Mouse (Mus musculus): ENCODE measurements at regions not wholly inside any gene's neighbourhood (a gene's known extent, or its start where the extent isn't known, plus 50 kb on each side); places are given as distances from the start of the nearest gene placed in this dataset.

DNA sequence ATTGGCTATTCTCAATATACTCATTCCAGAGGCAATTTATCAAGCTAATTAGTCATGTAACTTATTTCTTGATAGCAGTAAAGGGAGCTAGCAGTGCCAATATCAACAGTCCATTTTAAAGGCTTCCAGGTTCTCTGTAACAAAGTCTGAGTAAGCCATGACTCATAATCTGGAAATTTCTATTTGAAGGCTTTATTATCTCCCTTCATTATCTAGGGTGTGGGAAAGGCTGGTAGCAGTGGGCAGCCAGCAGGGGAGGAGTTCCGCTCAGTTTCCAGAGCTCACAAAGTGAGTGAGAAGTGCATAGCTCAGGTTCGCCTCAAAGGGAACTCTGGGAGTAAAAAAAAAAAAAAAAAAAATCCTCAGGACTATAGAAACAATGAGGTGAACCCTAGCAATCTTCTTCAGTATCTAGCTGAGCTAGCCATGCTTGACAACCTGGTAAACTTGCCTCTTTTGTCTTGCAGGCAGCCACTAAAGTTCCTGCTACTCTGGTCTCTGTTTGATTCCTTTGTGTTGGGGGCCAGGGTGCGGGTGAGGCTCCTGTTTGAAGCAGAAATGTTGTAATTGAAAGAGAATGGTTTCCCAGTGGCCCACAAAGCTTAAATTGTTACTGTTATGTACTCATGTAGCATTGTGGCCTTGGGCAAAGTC is 68.7 kb upstream of the Itprid2 start:
- TF ChIP-seq CTCF (IDR thresholded peaks at IDR 0.05; ENCODE audit: extremely low read depth, insufficient read depth, insufficient read length, insufficient replicate concordance) (no peak), POLR2A (IDR thresholded peaks at IDR 0.05; ENCODE audit: low read depth, low read length) (no peak)

Measured in spleen, adult 2 months (tissue).